Mouse (Mus musculus): Measurements from ENCODE around the gene Nes. TPM values are rescaled to one million over a fixed set of nuclear protein-coding genes. Genes with fewer than 3 reads are reported as not detected.

Nes gene
- total RNA-seq, 2 experiments from 2014 or later: 72.4 to 87.7 TPM

- peak; percentile 33 for DNase-seq
Observed at GRCm38 (mm10) chr3:87982836-87983601, 12.1 kb downstream of the Nes start.

- no peak for DNase-seq
Observed at GRCm38 (mm10) chr3:87983627-87984026, 12.7 kb downstream of the Nes start.

GRCm38 (mm10) chr3:87984094-87984493 lies 13.2 kb downstream of the Nes start:
- no peak for DNase-seq

DNA sequence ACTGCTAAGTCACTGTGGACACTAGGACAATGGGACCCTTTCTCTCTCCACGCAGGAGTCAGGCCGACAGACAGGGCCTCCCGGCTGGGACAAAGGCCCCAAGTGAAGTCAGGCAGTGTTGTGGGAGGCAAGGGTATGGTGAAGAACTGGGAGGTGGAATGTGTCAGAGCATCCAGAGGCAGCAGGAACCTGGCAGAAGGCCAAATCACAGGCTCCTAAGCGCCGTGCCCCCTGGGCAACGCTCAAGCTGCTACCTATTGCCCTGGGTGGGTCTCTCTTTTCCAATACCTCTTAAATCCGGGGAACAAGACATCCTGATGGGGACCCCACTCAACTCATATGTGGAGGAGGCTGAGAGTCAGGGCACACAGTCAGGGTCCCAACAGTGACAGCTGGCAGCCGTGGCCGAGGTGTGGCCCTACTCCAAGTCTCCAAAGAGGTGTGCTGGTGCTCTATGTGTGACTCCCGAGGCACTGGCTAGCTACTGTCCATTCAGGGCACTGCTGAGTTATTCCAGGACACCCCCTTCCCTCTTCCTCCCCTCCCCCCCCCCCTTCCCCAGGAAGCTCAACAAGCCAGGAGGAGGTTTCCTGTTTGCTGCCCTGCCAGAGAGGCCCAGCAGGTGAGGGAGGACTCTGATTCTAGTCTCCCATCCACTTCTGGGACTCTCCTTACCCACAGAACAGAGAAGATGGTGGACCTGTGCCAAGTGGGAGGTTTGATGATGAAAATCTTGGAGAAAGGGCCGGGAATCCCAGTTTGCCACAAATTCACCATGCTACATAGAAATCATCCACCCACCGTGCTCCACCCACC lies 14.8 kb downstream of the Nes start:
- peak; percentile 28 for DNase-seq

DNA sequence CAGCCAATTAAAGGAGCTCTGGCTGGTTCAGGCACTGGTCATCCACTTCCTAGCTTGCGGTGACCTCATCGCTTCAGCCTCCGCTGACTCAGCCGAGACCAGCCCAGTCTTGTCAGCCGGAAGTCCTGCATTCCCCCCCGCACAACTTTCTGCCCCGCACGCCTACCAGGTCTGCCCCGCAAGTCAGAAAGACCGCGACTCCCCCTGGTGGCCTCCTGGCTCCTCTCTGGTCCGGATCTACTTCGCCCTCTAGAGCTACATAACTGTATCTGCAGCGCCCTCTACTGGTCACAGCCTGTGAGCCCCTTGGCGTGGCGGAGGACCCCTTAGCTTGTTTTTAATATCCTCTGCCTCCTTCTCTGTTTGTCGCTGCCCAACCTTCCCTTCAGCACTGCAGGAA lies 16.0 kb downstream of the Nes start:
- DNase-seq: peak; percentile 100

- no peak for DNase-seq
Observed at GRCm38 (mm10) chr3:87987633-87988032, 16.8 kb downstream of the Nes start.

DNA sequence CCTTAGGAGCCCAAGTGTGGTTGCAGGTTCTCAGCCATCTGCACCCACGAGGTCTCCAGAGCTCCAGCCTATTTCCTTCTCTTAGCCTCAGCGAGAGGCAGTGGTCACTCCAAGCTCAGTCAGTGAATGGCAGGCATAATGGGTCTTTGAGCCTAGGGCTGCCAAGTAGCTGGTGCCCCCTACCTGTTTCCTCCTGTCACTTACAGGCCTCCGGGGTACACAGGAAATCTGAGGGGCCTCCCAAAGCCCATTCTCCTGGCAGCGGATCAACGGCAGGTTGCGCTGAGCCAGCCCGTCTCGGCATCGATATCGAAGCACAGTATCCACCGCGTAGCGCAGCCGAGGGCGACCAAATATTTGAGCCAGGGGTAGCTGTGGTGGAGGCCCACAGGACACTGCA lies 17.2 kb downstream of the Nes start:
- DNase-seq: peak; percentile 20

GRCm38 (mm10) chr3:87989935-87990334 lies 19.1 kb downstream of the Nes start:
- DNase-seq: peak; percentile 3

- peak; percentile 59 for DNase-seq
Observed at GRCm38 (mm10) chr3:87993436-87993835, 22.6 kb downstream of the Nes start.

GRCm38 (mm10) chr3:87995331-87995730 lies 24.5 kb downstream of the Nes start:
- no peak for DNase-seq

DNA sequence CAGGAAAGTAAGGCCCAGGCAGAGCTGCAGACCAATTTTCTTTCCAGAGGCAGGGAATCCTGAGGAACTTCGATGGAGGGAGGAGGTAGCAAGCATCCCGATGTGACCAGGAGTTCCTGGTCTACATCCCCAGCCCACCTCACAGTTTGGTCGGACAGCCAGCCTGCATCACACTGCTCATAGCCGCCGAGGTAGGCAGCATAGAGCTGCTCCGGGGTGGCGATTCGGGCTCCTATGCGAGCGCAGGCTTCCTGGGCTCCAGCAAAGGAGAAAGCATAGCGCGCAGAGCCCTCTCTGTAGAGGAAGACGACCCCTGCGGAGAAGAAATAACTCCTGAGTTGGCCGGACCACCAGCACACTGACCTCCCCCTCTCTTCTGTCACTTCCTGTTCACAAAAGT lies 25.5 kb downstream of the Nes start:
- DNase-seq: no peak

GRCm38 (mm10) chr3:87996971-87997614 lies 26.2 kb downstream of the Nes start:
- DNase-seq: peak; percentile 35

GRCm38 (mm10) chr3:87998747-87999146 lies 27.9 kb downstream of the Nes start:
- no peak for DNase-seq

DNA sequence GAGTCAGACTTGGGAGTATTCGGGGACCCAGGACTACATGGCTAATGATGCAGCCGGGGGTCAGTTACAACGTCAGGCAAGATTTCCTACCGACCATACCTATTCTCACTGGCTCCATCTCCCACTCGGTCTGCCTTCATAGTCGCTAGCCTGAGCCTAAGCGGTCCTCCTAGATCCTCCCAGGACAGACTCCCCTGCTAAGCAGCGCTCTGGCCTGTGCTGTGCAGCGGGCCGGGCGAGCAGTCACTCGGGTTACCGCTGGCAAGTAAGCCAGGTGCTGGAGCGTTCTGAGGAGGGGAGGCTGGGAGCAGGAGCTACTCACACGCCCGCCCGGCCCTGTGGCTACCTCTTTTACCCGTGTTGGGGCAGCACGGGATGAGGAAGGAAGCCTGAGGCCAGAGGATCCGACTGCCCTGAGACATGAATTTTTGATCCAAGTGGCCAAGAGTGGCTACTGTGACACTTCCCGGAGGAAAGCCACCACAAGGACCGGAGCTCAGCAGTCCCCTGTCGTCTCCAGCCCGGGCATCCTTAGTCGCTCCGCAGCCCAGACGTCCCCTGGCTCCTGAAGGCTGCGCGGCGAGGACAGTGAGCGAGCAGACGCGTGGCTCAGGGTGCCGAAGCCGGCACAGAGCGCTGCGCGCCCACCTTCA lies 28.5 kb downstream of the Nes start:
- no peak for DNase-seq

GRCm38 (mm10) chr3:88000181-88000580 lies 29.3 kb downstream of the Nes start, which contains the start of gene Bcan:
Gene Bcan (minus strand): TSS chr3:88000230.
- DNase-seq: no peak

DNA sequence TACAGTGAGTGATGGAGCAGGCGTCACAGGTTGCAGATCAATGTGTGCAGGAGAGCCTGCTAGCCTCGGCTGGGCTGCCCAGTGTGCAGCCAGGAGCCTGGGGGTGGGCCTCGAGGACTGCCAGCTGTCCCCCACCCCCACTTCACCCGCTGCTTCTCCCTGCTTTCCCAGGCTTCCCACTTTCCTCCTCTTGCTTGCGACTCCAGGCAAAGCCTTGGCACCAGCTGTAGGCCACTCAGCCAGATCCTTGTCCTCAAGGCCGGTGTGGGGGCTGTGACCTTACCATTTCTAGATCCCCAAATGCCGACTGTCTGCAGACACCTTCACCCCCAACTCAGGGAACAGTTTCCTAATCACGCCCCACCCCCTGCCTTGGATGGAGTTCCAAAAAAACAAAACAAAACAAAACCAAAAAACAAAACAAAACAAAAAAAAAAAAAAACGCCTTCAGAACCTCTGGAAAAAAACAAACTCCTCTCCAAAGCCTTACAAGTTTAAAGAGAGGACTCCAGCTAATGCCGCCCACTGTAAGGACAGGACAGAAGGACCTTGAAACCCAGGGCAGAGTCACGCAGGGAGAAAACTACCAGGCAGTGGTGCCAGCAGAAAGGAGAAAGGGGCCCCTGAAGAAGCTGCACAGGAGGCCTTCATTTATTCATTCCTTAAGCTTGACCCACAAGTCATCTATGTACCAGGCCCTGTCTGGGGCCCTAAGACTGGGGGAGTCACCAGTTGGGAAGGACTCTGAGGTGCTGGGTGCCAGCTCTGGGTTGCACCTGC lies 30.1 kb downstream of the Nes start:
- no peak for DNase-seq

GRCm38 (mm10) chr3:88002291-88002976 lies 31.6 kb downstream of the Nes start:
- DNase-seq: peak; percentile 27

DNA sequence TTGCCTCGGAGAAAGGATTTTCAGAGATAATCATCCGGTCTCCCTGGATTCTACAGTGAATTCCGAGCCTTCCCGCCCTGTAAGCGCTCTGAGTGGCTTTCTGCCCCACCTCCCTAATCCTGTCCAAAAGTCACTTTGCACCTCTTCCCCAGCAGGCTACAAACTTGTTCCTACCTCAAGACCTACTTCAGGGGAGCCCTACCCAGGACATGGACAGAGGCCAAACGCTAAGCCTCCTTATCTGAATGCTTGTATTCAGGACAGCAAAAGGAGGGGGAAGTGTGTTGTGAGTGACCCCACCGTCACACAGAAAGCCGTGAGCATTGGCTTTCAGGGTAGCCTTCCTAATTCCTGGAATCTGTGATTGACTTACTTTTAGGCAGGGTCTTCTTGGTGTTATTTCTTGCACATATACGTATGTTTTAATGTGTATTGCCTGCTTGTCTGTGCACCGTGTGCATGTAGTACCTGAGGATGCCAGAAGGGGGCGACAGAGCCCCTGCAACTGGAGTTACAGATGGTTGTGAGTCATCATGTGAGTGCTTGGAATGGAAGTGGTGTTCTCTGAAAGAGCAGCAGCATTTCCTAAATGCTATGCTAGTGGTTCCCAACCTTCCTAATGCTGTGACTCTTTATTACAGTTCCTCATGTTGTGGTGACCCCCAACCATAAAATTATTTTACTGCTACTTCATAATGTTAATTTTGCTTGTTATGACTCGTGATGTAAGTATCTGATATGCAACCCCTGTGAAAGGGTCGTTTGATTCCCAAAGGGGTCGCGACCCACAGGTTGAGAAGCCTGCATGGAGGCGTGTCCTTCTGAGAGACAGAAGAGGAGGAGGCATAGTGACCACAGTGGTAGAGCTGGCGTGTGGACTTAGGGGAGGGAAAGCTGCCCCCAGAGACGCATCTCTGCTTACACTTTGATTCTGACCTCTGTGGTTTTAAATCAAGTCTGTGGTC lies 35.2 kb downstream of the Nes start:
- DNase-seq: no peak

DNA sequence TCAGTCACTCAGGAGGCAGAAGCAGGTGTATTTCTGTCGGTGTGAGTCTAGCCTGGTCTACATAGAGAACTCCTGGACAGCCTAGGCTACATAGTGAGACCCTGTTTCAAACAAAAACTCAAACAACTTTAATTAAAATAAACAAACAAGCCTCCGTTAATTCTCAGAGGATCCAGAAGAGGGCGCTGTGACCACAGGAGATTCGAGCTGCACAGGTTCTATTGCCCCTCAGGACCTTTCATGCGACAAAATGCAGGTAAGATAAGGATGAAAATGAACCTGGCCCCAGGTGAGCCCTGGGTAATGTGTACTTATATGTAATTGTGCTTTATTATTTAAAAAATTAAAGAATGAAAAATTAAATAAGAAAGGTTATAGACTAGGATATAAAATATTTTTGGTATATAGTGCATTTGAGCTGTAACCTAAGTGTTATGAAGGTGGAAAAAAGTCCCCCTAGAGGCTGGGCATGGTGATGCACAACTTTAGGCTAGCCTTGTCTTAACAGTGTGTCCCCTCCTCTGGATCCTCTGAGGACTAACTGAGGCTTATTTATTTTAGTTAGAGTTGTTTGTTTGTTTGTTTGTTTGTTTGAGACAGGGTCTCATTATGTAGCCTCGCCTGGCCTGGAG lies 39.9 kb downstream of the Nes start:
- peak; percentile 22 for DNase-seq

All from gastrocnemius, postnatal 10 days (tissue).